Mouse (Mus musculus) spleen, adult 2 months (tissue): ENCODE data around the gene Olfr394.
"Not testable (repeated sequence)": the region's sequence is repeated elsewhere in the genome, so short reads cannot be mapped to it uniquely, and the experiment has no call there.

Experiments used
- CTCF ChIP-seq: fragments of 200-500 bp; IDR thresholded peaks from 2 replicates; pipeline ENCODE4 v1.5.1; 2011; ENCODE audit warnings: mild to moderate bottlenecking, inconsistent platforms; ENCODE audit not compliant: insufficient read depth, insufficient read length, insufficient replicate concordance; ENCODE audit errors: extremely low read depth
- POLR2A ChIP-seq: fragments of 200-500 bp; IDR thresholded peaks from 2 replicates; pipeline ENCODE4 v1.6.1; 2011; ENCODE audit warnings: low read depth, low read length, inconsistent platforms

- not testable (repeated sequence) for TF ChIP-seq CTCF, POLR2A
These were observed 18.6 kb upstream of the Olfr394 start, which contains the start of gene Olfr395 for GRCm38 (mm10) chr11:73909199-73909598.
